Mouse (Mus musculus) stomach, postnatal 0 days (tissue): Measurements from ENCODE around the gene Mef2c.
A peak's percentile ranks its signal among the peaks of the same experiment; 100 is the strongest.

Source experiments
- CTCF ChIP-seq: IDR thresholded peaks from 2 replicates; pipeline ENCODE4 v1.5.1; 2016; ENCODE audit warnings: antibody characterized with exemption, low read depth, mild to moderate bottlenecking, moderate library complexity
- EP300 ChIP-seq: optimal IDR thresholded peaks from 2 replicates; pipeline ENCODE3; 2016; ENCODE audit warnings: antibody characterized with exemption

GRCm38 (mm10) chr13:83531968-83532591, 28.2 kb downstream of the Mef2c start:
- peak; percentile 62 for TF ChIP-seq CTCF
- TF ChIP-seq EP300, result no peak
